In genomic region chr9:7835302-7835701, GRCm38 (mm10) we compare ENCODE assay signal across 14 mouse cellular contexts. TPM values are rescaled to one million over a fixed set of nuclear protein-coding genes. Genes with fewer than 3 reads are reported as not detected.
DNase-seq lines count a peak whose midpoint lies in the region; ATAC-seq and TF ChIP-seq lines count a peak whose summit lies in the region.
"Had no signal": no experiment of that assay in that cellular context is flagged by ENCODE, and none has a peak within 500 bp of the region (broad histone marks: within the 10 kb centered on the region; RNA-seq: fewer than 3 reads in every experiment).

No protein-coding gene starts in this region.

- no peaks in the 10 kb centered on the region for H3K9me3 ChIP-seq in heart, postnatal 0 days (replicated peaks; ENCODE audit: control insufficient read depth, low read length)
- no peaks in the 10 kb centered on the region for H3K9me3 ChIP-seq in midbrain, embryonic 11.5 days (ENCODE audit: control insufficient read depth, low read length)
- H3K9me3 ChIP-seq in midbrain, postnatal 0 days (ENCODE audit: low read length): no peaks in the 10 kb centered on the region
- H3K9me3 ChIP-seq in embryonic facial prominence, embryonic 14.5 days (ENCODE audit: control insufficient read depth, low read length): no peaks in the 10 kb centered on the region
- H3K9me3 ChIP-seq: heart, embryonic 12.5 days had no signal

- no peak overlapping the region for H3ac ChIP-seq in myocyte (ENCODE audit: control insufficient read depth, insufficient read length)

- WGBS in heart, postnatal 0 days: 87% methylated on average over 1 of the region's 1 CpGs
- WGBS in midbrain, embryonic 11.5 days: 92% methylated on average over 1 of the region's 1 CpGs
- 88% methylated on average over 1 of the region's 1 CpGs for WGBS in midbrain, postnatal 0 days
- WGBS in embryonic facial prominence, embryonic 14.5 days: 93% methylated on average over 1 of the region's 1 CpGs

- no peak for DNase-seq in heart, postnatal 0 days (ENCODE audit: low spot score)
- DNase-seq in heart, postnatal 10 days: no peak
- DNase-seq in midbrain, embryonic 11.5 days (ENCODE audit: low spot score, missing footprints): peak; percentile 49
- no peak for DNase-seq in midbrain, postnatal 0 days (ENCODE audit: low spot score)
- no peak for DNase-seq in embryonic facial prominence, embryonic 14.5 days (ENCODE audit: low spot score)
- DNase-seq in kidney, adult 9 months: no peak
- no peak for DNase-seq in gastrocnemius, postnatal 14 days
- DNase-seq: cerebellum, adult 18-20 months; kidney, adult 11 months; lung, postnatal 14 days; thymus, adult 18-20 months had no signal

- no peaks in the 10 kb centered on the region for H3K27me3 ChIP-seq in heart, postnatal 0 days (ENCODE audit: control insufficient read depth, insufficient read depth, low read length)
- H3K27me3 ChIP-seq in midbrain, embryonic 11.5 days (ENCODE audit: control insufficient read depth, insufficient read depth, low read length): no peaks in the 10 kb centered on the region
- H3K27me3 ChIP-seq in midbrain, postnatal 0 days (ENCODE audit: insufficient read depth, low read length): no peaks in the 10 kb centered on the region
- no peaks in the 10 kb centered on the region for H3K27me3 ChIP-seq in embryonic facial prominence, embryonic 14.5 days (replicated peaks; ENCODE audit: control insufficient read depth, insufficient read depth, low read length)
- no peaks in the 10 kb centered on the region for H3K27me3 ChIP-seq in myocyte (ENCODE audit: control insufficient read depth, insufficient read depth, insufficient read length)
- H3K27me3 ChIP-seq: heart, embryonic 12.5 days had no signal

- no peak overlapping the region for H3K9ac ChIP-seq in heart, postnatal 0 days (replicated peaks; ENCODE audit: low read depth, low read length)
- no peak overlapping the region for H3K9ac ChIP-seq in midbrain, embryonic 11.5 days (ENCODE audit: low read length)
- no peak overlapping the region for H3K9ac ChIP-seq in midbrain, postnatal 0 days (replicated peaks; ENCODE audit: low read length, poor library complexity, severe bottlenecking)
- no peak overlapping the region for H3K9ac ChIP-seq in embryonic facial prominence, embryonic 14.5 days (ENCODE audit: low read depth, low read length)

- peak overlapping the region; percentile 93 for H3K4me2 ChIP-seq in heart, postnatal 0 days (ENCODE audit: low read depth, low read length)
- H3K4me2 ChIP-seq in midbrain, embryonic 11.5 days: no peak overlapping the region
- H3K4me2 ChIP-seq in midbrain, postnatal 0 days (ENCODE audit: low read depth, low read length, poor library complexity, severe bottlenecking): no peak overlapping the region
- H3K4me2 ChIP-seq in embryonic facial prominence, embryonic 14.5 days (ENCODE audit: low read depth, low read length): peak overlapping the region; percentile 85; the same call in 1 of the 2 replicates
- H3K4me2 ChIP-seq in myocyte (ENCODE audit: low read depth): peak overlapping the region; percentile 74

- H3K27ac ChIP-seq in heart, postnatal 0 days (ENCODE audit: low read depth): no peak overlapping the region
- H3K27ac ChIP-seq in midbrain, embryonic 11.5 days (ENCODE audit: low read depth, low read length): no peak overlapping the region
- no peak overlapping the region for H3K27ac ChIP-seq in midbrain, postnatal 0 days (ENCODE audit: low read depth, low read length)
- H3K27ac ChIP-seq in embryonic facial prominence, embryonic 14.5 days (replicated peaks; ENCODE audit: low read depth, low read length): no peak overlapping the region

- H3K36me3 ChIP-seq in heart, postnatal 0 days (replicated peaks; ENCODE audit: control insufficient read depth, insufficient read depth, low read length): peaks cover 13% of the 10 kb centered on the region
- H3K36me3 ChIP-seq in midbrain, embryonic 11.5 days (ENCODE audit: control insufficient read depth, insufficient read depth, low read length): no peaks in the 10 kb centered on the region
- no peaks in the 10 kb centered on the region for H3K36me3 ChIP-seq in midbrain, postnatal 0 days (ENCODE audit: insufficient read depth, low read length)
- H3K36me3 ChIP-seq in embryonic facial prominence, embryonic 14.5 days (ENCODE audit: control insufficient read depth, insufficient read depth, low read length): peaks cover 24% of the 10 kb centered on the region
- H3K36me3 ChIP-seq in myocyte (ENCODE audit: control insufficient read depth, insufficient read depth): peaks cover 8% of the 10 kb centered on the region

- H3K79me2 ChIP-seq in myocyte (ENCODE audit: control insufficient read depth, insufficient read depth): peaks cover 40% of the 10 kb centered on the region

- peaks cover 14% of the 10 kb centered on the region for H3K4me1 ChIP-seq in heart, postnatal 0 days (ENCODE audit: control insufficient read depth, insufficient read depth)
- H3K4me1 ChIP-seq in midbrain, embryonic 11.5 days (ENCODE audit: control insufficient read depth, insufficient read depth, low read length): peaks cover 10% of the 10 kb centered on the region; the same call in 1 of the 2 replicates
- 0 out of 2 replicates have a peak, but pooled peaks cover 2% of the 10 kb centered on the region for H3K4me1 ChIP-seq in midbrain, postnatal 0 days (ENCODE audit: insufficient read depth, low read length)
- H3K4me1 ChIP-seq in embryonic facial prominence, embryonic 14.5 days (ENCODE audit: control insufficient read depth, insufficient read depth, low read length): peaks cover 21% of the 10 kb centered on the region

- no peak for TF ChIP-seq CTCF in heart, postnatal 0 days (IDR thresholded peaks at IDR 0.05; ENCODE audit: low read depth)
- TF ChIP-seq CTCF in midbrain, postnatal 0 days (IDR thresholded peaks at IDR 0.05): no peak

- TF ChIP-seq POLR2A in myocyte (IDR thresholded peaks at IDR 0.05; ENCODE audit: insufficient read length, low read depth): no peak

- no peak for ATAC-seq in heart, postnatal 0 days (ENCODE audit: insufficient read depth, low read depth)
- no peak for ATAC-seq in midbrain, embryonic 11.5 days (ENCODE audit: low FRiP score)
- no peak for ATAC-seq in midbrain, postnatal 0 days (ENCODE audit: low FRiP score)
- no peak for ATAC-seq in embryonic facial prominence, embryonic 14.5 days (ENCODE audit: low read depth)
- ATAC-seq: activated CD4-positive, CD25-positive, alpha-beta regulatory T cell, adult 4 months had no signal

- H3K4me3 ChIP-seq in heart, postnatal 0 days (ENCODE audit: low read depth, low read length): no peak overlapping the region
- no peak overlapping the region for H3K4me3 ChIP-seq in midbrain, embryonic 11.5 days (ENCODE audit: low read depth, low read length)
- no peak overlapping the region for H3K4me3 ChIP-seq in midbrain, postnatal 0 days (ENCODE audit: low read depth, low read length)
- H3K4me3 ChIP-seq in embryonic facial prominence, embryonic 14.5 days (ENCODE audit: low read depth, low read length): peak overlapping the region; percentile 57; the same call in 1 of the 2 replicates
- H3K4me3 ChIP-seq in myocyte: peak overlapping the region; percentile 99

- TF ChIP-seq EP300 in heart, postnatal 0 days (IDR thresholded peaks at IDR 0.05; ENCODE audit: low read depth): no peak

- intact Hi-C loops in heart, postnatal 10 days (cut with DNase I): loop anchor here (5.0 kb wide), 1 partner anchor 167 kb away; the partner anchor contains the start of gene Yap1
- intact Hi-C loops in gastrocnemius, postnatal 14 days (cut with DNase I; ENCODE audit: low total_unique reads): no loop called here

TF ChIP-seq in myocyte, 11 proteins besides CTCF, POLR2A, EP300 and RAD21:
- TF ChIP-seq MYOG (IDR thresholded peaks at IDR 0.05; ENCODE audit: control insufficient read depth in 1 of 3, insufficient read depth in 1 of 3, insufficient read length in 2 of 3, low read depth in 2 of 3) (no peak), SRF (IDR thresholded peaks at IDR 0.05; ENCODE audit: control insufficient read depth, insufficient read length, low read depth) (no peak), CEBPB (IDR thresholded peaks at IDR 0.05; ENCODE audit: insufficient read depth, poor library complexity, severe bottlenecking) (no peak), REST (IDR thresholded peaks at IDR 0.05; ENCODE audit: insufficient read depth, insufficient read length) (no peak), POLR2AphosphoS2 (IDR thresholded peaks at IDR 0.05; ENCODE audit: insufficient read length, low read depth) (no peak), MAX (IDR thresholded peaks at IDR 0.05; ENCODE audit: low read depth) (no peak), TCF12 (IDR thresholded peaks at IDR 0.05; ENCODE audit: insufficient read depth, poor library complexity, severe bottlenecking) (no peak), E2F4 (IDR thresholded peaks at IDR 0.05; ENCODE audit: insufficient read depth) (no peak), MYOD1 (IDR thresholded peaks at IDR 0.05; ENCODE audit: control insufficient read depth in 1 of 3, insufficient read length in 2 of 3, low read depth in 2 of 3) (no peak), TCF3 (IDR thresholded peaks at IDR 0.05; ENCODE audit: insufficient read length, low read depth) (no peak), USF1 (IDR thresholded peaks at IDR 0.05; ENCODE audit: low read depth) (no peak)

RNA-seq across cellular contexts. Expression of gene Birc2, which starts 1.6 kb away (rescaled TPM):
- total RNA-seq in heart, postnatal 0 days (2014; rRNA removed; ENCODE audit: low replicate concordance): 26.8 and 32.8 TPM in 2 replicates
- polyA plus RNA-seq in heart, postnatal 0 days (2015; fragmentation: Nextera tagmentation; extraction: Ambion mirVana): 21.3 and 23.0 TPM in 2 replicates
- 10 to 100 TPM; 24.6 to 26.6 TPM for total RNA-seq in heart, postnatal 10 days (2021)
- 42.4 and 47.0 TPM in 2 replicates for polyA plus RNA-seq in midbrain, embryonic 11.5 days (2014; fragmentation: Nextera tagmentation; extraction: Ambion mirVana)
- 37.7 and 40.9 TPM in 2 replicates for total RNA-seq in midbrain, postnatal 0 days (2014; rRNA removed)
- 27.6 and 28.0 TPM in 2 replicates for polyA plus RNA-seq in midbrain, postnatal 0 days (2015; fragmentation: Nextera tagmentation; extraction: Ambion mirVana)
- polyA plus RNA-seq in embryonic facial prominence, embryonic 14.5 days (2014; fragmentation: Nextera tagmentation; extraction: Ambion mirVana): 40.7 and 41.3 TPM in 2 replicates
- polyA plus RNA-seq in myocyte (2012; fragmentation: generic; extraction: Trizol): 6.3 TPM
- 10 to 100 TPM; 15.2 to 17.6 TPM for total RNA-seq in gastrocnemius, postnatal 14 days (2021)

RNA-seq across cellular contexts. Expression of gene Birc3, which starts 37.7 kb away (rescaled TPM):
- 7.1 and 7.2 TPM in 2 replicates for total RNA-seq in heart, postnatal 0 days (2014; rRNA removed; ENCODE audit: low replicate concordance)
- polyA plus RNA-seq in heart, postnatal 0 days (2015; fragmentation: Nextera tagmentation; extraction: Ambion mirVana): 3.9 and 4.4 TPM in 2 replicates
- total RNA-seq in heart, postnatal 10 days (2021): 10 to 100 TPM in 1 of 2 experiments, 1 to 10 TPM in 1; 8.5 to 12.0 TPM
- polyA plus RNA-seq in midbrain, embryonic 11.5 days (2014; fragmentation: Nextera tagmentation; extraction: Ambion mirVana): 3.9 and 4.2 TPM in 2 replicates
- 2.3 and 2.6 TPM in 2 replicates for total RNA-seq in midbrain, postnatal 0 days (2014; rRNA removed)
- polyA plus RNA-seq in midbrain, postnatal 0 days (2015; fragmentation: Nextera tagmentation; extraction: Ambion mirVana): 0.99 and 1.5 TPM in 2 replicates
- 14.6 and 16.1 TPM in 2 replicates for polyA plus RNA-seq in embryonic facial prominence, embryonic 14.5 days (2014; fragmentation: Nextera tagmentation; extraction: Ambion mirVana)
- 0.14 TPM for polyA plus RNA-seq in myocyte (2012; fragmentation: generic; extraction: Trizol)
- total RNA-seq in gastrocnemius, postnatal 14 days (2021): 1 to 10 TPM; 6.1 to 8.5 TPM

Comparison
In these comparisons a context has a peak if more than half of its experiments do, and no peak if none do; other contexts are left out.
1. H3K4me2 ChIP-seq: peak in heart, postnatal 0 days (single experiment), embryonic facial prominence, embryonic 14.5 days (single experiment) and myocyte (single experiment); none in midbrain, embryonic 11.5 days (single experiment) and midbrain, postnatal 0 days (single experiment).
2. H3K4me3 ChIP-seq: peak in embryonic facial prominence, embryonic 14.5 days (single experiment) and myocyte (single experiment); none in heart, postnatal 0 days (single experiment), midbrain, embryonic 11.5 days (single experiment) and midbrain, postnatal 0 days (single experiment).